Mouse (Mus musculus): ENCODE results near the gene Hs6st2. TPM values are rescaled to one million over a fixed set of nuclear protein-coding genes. Genes with fewer than 3 reads are reported as not detected.

Hs6st2 gene
- polyA plus RNA-seq, 1 experiment from 2014 or later, result 31.1 TPM

- ATAC-seq, result no peak
- no peaks in the 10 kb centered on the region for H3K36me3 ChIP-seq (ENCODE audit: poor library complexity, severe bottlenecking)
- no peaks in the 10 kb centered on the region for H3K27me3 ChIP-seq
- no peaks in the 10 kb centered on the region for H3K4me1 ChIP-seq
- no peak overlapping the region for H3K27ac ChIP-seq
- H3K9ac ChIP-seq, result no peak overlapping the region
- H3K9me3 ChIP-seq (replicated peaks), result no peaks in the 10 kb centered on the region; the same call in 1 of the 2 replicates
- WGBS, result 27% methylated on average over 2 of the region's 2 CpGs
- H3K4me2 ChIP-seq, result no peak overlapping the region
- no peak overlapping the region for H3K4me3 ChIP-seq
Observed at GRCm38 (mm10) chrX:51658236-51658635, 23.4 kb downstream of the Hs6st2 start.

DNA sequence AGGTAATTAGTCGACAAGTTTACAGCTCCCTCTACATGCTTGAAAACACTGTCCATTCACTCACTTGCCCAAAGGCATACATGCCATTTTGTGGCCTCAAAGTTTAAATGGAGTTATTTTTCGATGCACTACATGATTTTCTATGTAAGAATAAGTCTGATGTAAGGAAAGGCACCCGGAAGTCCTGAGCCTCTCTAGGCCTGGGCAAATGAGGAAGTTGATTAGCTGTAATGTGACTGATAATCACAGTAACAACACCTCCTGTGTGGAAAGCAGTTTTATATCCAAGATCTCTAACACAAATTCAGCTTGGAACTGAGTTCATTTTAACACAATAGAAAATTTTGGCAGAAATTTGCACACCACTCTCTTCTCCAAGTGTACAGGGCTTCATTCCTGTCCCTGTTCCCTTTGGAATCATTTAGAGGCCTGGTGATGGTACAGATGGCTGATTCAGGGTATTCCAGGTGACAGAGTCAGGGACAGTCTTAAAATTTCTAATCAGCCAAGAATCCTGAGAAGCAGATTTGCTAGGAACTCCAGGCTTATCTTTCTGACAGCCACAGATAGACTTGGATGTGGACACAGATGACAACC lies 38.9 kb downstream of the Hs6st2 start:
- no peak overlapping the region for H3K9ac ChIP-seq
- no peak overlapping the region for H3K27ac ChIP-seq
- no peaks in the 10 kb centered on the region for H3K9me3 ChIP-seq (replicated peaks)
- no peak overlapping the region for H3K4me2 ChIP-seq
- 76% methylated on average over 3 of the region's 3 CpGs for WGBS
- H3K4me1 ChIP-seq, result no peaks in the 10 kb centered on the region
- H3K4me3 ChIP-seq, result no peak overlapping the region
- ATAC-seq, result no peak
- no peaks in the 10 kb centered on the region for H3K27me3 ChIP-seq
- no peaks in the 10 kb centered on the region for H3K36me3 ChIP-seq (ENCODE audit: poor library complexity, severe bottlenecking)

DNA sequence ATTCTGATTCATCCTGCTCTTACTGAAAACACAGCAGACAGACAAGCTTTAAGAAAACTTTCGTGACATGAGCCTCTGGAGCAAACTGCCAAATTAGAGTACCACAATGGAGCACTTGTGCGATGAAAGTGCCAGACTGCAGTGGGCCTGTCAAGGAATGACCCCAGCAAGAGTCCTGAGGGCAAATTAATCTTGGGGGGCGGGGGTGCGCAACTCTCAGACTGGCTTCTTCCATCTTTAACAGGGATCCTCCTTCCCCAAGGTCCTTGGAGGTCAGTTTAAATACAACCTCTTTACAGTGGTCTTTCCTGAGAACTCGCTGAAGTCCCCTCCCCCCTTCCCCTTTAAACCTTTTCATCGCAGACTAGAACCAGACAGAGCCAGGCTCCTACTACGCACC lies 45.9 kb downstream of the Hs6st2 start:
- Histone ChIP-seq H3K27me3 (no peaks in the 10 kb centered on the region), H3K4me2 (no peak overlapping the region), H3K9ac (no peak overlapping the region), H3K9me3 (replicated peaks) (no peaks in the 10 kb centered on the region), H3K4me3 (no peak overlapping the region), H3K4me1 (no peaks in the 10 kb centered on the region), H3K27ac (no peak overlapping the region), H3K36me3 (ENCODE audit: poor library complexity, severe bottlenecking) (no peaks in the 10 kb centered on the region)
- 63% methylated on average over 7 of the region's 7 CpGs for WGBS
- ATAC-seq, result no peak

DNA sequence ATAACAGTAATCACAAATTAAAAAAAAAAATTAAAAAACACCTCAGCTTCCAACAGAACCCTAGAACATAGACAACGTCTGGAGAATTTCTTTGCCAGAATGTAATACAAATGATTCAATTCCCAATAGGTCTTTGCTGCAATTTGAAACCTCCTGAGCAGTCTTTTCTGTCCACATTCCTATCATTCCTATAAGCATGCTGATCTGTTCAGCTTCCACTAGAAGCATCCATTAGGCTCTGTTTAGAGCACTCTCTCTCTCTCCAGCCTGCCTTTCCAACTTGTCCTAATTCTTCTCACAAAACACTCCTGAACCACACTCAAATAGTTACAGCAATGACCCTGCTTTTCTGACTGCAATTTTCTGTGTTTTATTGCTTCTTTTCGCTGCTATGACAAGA lies 50.3 kb downstream of the Hs6st2 start:
- Histone ChIP-seq H3K4me1 (no peaks in the 10 kb centered on the region), H3K27ac (no peak overlapping the region), H3K4me3 (no peak overlapping the region), H3K9me3 (replicated peaks) (no peaks in the 10 kb centered on the region), H3K4me2 (no peak overlapping the region), H3K27me3 (no peaks in the 10 kb centered on the region), H3K36me3 (ENCODE audit: poor library complexity, severe bottlenecking) (no peaks in the 10 kb centered on the region), H3K9ac (no peak overlapping the region)
- 57% methylated on average over 2 of the region's 2 CpGs for WGBS
- ATAC-seq, result no peak

GRCm38 (mm10) chrX:51614384-51615004 lies 67.2 kb downstream of the Hs6st2 start:
- Histone ChIP-seq H3K36me3 (ENCODE audit: poor library complexity, severe bottlenecking) (no peaks in the 10 kb centered on the region), H3K27me3 (no peaks in the 10 kb centered on the region), H3K9ac (no peak overlapping the region), H3K27ac (peak overlapping the region; percentile 35), H3K4me2 (peak overlapping the region; percentile 16; the same call in 1 of the 2 replicates), H3K9me3 (replicated peaks) (no peaks in the 10 kb centered on the region), H3K4me3 (no peak overlapping the region), H3K4me1 (peaks cover 12% of the 10 kb centered on the region)
- ATAC-seq, result peak; percentile 50; the same call in 1 of the 2 replicates
- 20% methylated on average over 7 of the region's 7 CpGs for WGBS

DNA sequence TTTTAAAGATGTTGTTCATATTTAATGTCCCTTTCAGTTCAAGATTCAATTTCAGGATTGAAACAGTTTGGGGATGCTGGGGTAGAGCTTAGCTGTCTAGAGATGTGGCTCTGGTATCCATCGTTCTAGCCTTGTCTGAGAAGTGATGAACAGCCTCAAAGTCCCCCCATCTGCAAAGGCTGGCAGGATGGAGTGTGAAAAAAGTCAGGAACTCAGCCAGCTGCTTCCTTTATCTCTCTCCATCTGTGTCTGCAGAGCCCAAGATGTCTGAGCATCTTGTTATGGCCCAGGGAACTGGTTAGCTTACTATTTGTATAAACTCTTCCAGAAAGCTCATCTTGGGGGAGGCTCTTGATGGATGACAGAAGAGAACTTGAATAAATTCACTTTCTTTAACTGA lies 70.9 kb downstream of the Hs6st2 start:
- Histone ChIP-seq H3K36me3 (ENCODE audit: poor library complexity, severe bottlenecking) (no peaks in the 10 kb centered on the region), H3K4me1 (peaks cover 12% of the 10 kb centered on the region), H3K9me3 (replicated peaks) (no peaks in the 10 kb centered on the region), H3K4me3 (no peak overlapping the region), H3K9ac (no peak overlapping the region), H3K27ac (no peak overlapping the region), H3K4me2 (no peak overlapping the region), H3K27me3 (no peaks in the 10 kb centered on the region)
- WGBS, result 63% methylated on average over 1 of the region's 1 CpGs
- peak; percentile 55; the same call in 1 of the 2 replicates for ATAC-seq

DNA sequence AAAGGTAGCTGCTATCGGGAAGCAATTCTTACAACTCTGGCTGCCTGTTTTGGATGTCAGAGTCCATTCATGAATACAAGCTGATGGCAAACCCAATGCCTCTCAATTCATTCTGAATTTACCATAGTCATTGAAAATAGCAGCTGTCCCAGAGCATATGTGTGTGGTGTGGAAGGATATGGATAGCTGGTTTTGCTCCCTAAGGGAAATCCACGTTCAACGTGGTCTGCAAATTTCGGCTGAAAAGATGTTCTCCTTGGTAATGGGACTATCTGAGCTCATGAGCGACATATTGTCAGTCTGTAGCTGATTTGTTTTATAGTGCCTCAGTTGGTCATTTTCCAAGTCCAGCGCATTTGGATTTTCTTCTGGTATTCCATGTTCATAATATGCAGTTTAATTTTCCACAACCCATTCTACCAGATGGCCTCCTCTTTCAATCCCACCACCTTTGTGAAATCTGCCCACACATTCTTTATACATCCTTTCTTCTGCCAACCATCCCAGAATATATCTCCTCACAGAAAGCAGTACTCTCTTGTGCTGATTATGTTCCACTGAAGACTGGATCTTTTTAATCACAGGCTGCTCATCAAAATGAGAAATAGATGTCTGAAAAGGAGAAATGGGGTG lies 75.3 kb downstream of the Hs6st2 start:
- no peak for ATAC-seq
- 84% methylated on average over 6 of the region's 6 CpGs for WGBS
- no peak overlapping the region for H3K9ac ChIP-seq
- H3K36me3 ChIP-seq (ENCODE audit: poor library complexity, severe bottlenecking), result no peaks in the 10 kb centered on the region
- no peak overlapping the region for H3K4me3 ChIP-seq
- H3K9me3 ChIP-seq (replicated peaks), result no peaks in the 10 kb centered on the region
- H3K4me2 ChIP-seq, result no peak overlapping the region
- no peaks in the 10 kb centered on the region for H3K4me1 ChIP-seq
- H3K27ac ChIP-seq, result no peak overlapping the region
- H3K27me3 ChIP-seq, result no peaks in the 10 kb centered on the region

- ATAC-seq, result no peak
- Histone ChIP-seq H3K9ac (no peak overlapping the region), H3K4me2 (no peak overlapping the region), H3K4me3 (no peak overlapping the region), H3K27ac (no peak overlapping the region), H3K9me3 (replicated peaks) (no peaks in the 10 kb centered on the region), H3K27me3 (no peaks in the 10 kb centered on the region), H3K36me3 (ENCODE audit: poor library complexity, severe bottlenecking) (no peaks in the 10 kb centered on the region), H3K4me1 (no peaks in the 10 kb centered on the region)
- 91% methylated on average over 1 of the region's 1 CpGs for WGBS
Observed at GRCm38 (mm10) chrX:51592751-51593150, 88.9 kb downstream of the Hs6st2 start.

- no peak overlapping the region for H3K4me2 ChIP-seq
- 0 out of 2 replicates have a peak, but pooled peaks cover 5% of the 10 kb centered on the region for H3K4me1 ChIP-seq
- no peak overlapping the region for H3K27ac ChIP-seq
- 93% methylated on average over 8 of the region's 8 CpGs for WGBS
- no peak overlapping the region for H3K4me3 ChIP-seq
- no peaks in the 10 kb centered on the region for H3K27me3 ChIP-seq
- no peak overlapping the region for H3K9ac ChIP-seq
- no peaks in the 10 kb centered on the region for H3K36me3 ChIP-seq (ENCODE audit: poor library complexity, severe bottlenecking)
- ATAC-seq, result no peak
- no peaks in the 10 kb centered on the region for H3K9me3 ChIP-seq (replicated peaks)
Observed at GRCm38 (mm10) chrX:51590448-51591010, 91.1 kb downstream of the Hs6st2 start.

DNA sequence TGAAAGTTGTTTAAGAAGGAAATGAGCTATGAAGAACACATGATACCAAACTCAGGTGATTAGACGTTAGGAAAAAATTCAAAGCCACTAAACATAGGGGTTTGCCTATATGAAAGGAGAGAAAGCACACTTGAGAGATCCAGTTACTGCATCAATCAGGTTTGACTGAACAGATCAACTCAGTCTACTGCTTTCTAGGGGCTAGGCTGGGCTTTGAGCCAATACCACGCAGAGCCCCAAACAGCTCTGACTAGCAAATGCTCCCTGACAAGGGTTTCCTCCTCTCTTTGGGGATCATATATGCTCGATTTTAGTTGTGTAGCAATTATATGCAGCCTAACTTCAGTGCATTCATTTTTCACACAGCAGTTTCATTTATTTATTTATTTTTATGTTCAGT lies 96.2 kb downstream of the Hs6st2 start:
- no peak overlapping the region for H3K27ac ChIP-seq
- no peak for ATAC-seq
- no peaks in the 10 kb centered on the region for H3K36me3 ChIP-seq (ENCODE audit: poor library complexity, severe bottlenecking)
- 0 out of 2 replicates have a peak, but pooled peaks cover 7% of the 10 kb centered on the region for H3K4me1 ChIP-seq
- no peak overlapping the region for H3K4me2 ChIP-seq
- WGBS, result 64% methylated on average over 3 of the region's 3 CpGs
- H3K4me3 ChIP-seq, result no peak overlapping the region
- no peak overlapping the region for H3K9ac ChIP-seq
- H3K27me3 ChIP-seq, result no peaks in the 10 kb centered on the region
- H3K9me3 ChIP-seq (replicated peaks), result no peaks in the 10 kb centered on the region

DNA sequence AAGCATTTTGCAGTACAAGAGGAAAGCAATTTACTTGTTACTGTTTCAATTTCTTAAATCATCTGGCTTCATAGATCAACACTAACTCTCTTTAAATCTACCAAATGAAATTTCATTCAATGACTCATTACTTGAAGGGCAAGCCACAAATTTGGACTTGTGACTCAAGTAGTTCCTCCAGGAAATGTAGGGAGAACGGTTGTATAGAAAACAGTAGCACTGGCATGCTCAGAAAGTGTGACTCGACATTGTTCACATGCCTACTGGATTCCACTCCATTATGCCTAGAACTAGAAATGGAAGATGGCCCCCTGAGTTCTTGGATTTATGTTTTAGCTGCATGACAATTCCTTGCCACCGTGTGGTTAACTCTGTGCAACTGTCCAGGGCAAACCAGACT lies 100.0 kb downstream of the Hs6st2 start:
- ATAC-seq, result no peak
- Histone ChIP-seq H3K4me2 (no peak overlapping the region), H3K36me3 (ENCODE audit: poor library complexity, severe bottlenecking) (no peaks in the 10 kb centered on the region), H3K27me3 (no peaks in the 10 kb centered on the region), H3K9ac (no peak overlapping the region), H3K4me1 (0 out of 2 replicates have a peak, but pooled peaks cover 14% of the 10 kb centered on the region), H3K9me3 (replicated peaks) (no peaks in the 10 kb centered on the region), H3K27ac (no peak overlapping the region), H3K4me3 (no peak overlapping the region)
- WGBS, result 86% methylated on average over 3 of the region's 3 CpGs

DNA sequence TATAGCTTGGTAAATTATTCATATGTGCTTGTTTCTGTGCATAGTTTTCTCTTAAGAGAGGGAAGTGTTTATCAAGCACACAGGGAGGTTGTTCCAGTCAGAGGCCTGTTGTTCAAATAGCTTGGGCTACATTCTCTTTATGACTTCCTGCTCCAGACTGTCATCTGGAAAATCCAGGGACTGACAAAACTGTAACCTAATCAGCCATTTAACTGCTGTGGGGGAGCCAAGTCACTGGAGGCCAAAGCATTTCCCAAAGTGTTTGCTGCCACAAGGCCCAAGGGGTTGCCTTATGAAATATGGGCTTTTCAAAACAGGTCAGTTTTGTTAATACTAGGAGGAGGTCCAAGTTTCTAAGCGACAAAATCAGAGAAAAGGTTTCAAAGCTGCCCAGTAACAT lies 119.8 kb downstream of the Hs6st2 start:
- Histone ChIP-seq H3K9me3 (replicated peaks) (no peaks in the 10 kb centered on the region), H3K4me1 (no peaks in the 10 kb centered on the region), H3K27ac (no peak overlapping the region), H3K4me2 (no peak overlapping the region), H3K4me3 (no peak overlapping the region), H3K27me3 (no peaks in the 10 kb centered on the region), H3K36me3 (ENCODE audit: poor library complexity, severe bottlenecking) (no peaks in the 10 kb centered on the region), H3K9ac (no peak overlapping the region)
- ATAC-seq, result no peak
- 65% methylated on average over 1 of the region's 1 CpGs for WGBS

All from forebrain, embryonic 13.5 days (tissue).